Comparison of ENCODE assay signal across 1 mouse cellular context in genomic region chr5:137791553-137791952, GRCm38 (mm10).
TF ChIP-seq lines count a peak whose summit lies in the region.

No protein-coding gene starts in this region.

TF ChIP-seq in MEL, 35 proteins besides CTCF, POLR2A, EP300 and RAD21:
- TF ChIP-seq SMC3 (IDR thresholded peaks at IDR 0.05; ENCODE audit: low read depth, low read length) (peak; percentile 83), ZC3H11A (IDR thresholded peaks at IDR 0.05; ENCODE audit: low read depth, low read length) (peak; percentile 89), ZNF384 (IDR thresholded peaks at IDR 0.05; ENCODE audit: low read depth, low read length) (peak; percentile 90), E2F4 (IDR thresholded peaks at IDR 0.05; ENCODE audit: borderline replicate concordance, low read depth, low read length) (no peak), JUND (IDR thresholded peaks at IDR 0.05; ENCODE audit: low read depth, low read length) (peak; percentile 85; the same call in 1 of the 2 replicates), GATA1 (IDR thresholded peaks at IDR 0.05; ENCODE audit: low read depth, low read length) (peak; percentile 65; the same call in 1 of the 2 replicates), NRF1 (IDR thresholded peaks at IDR 0.05; ENCODE audit: insufficient read depth, low read depth, low read length, poor library complexity, severe bottlenecking) (no peak), ETS1 (IDR thresholded peaks at IDR 0.05; ENCODE audit: low read depth, low read length) (no peak), CHD1 (IDR thresholded peaks at IDR 0.05; ENCODE audit: low read depth, low read length) (no peak), MXI1 (IDR thresholded peaks at IDR 0.05; ENCODE audit: low read depth, low read length) (no peak)
